Comparison of ENCODE assay signal across 16 mouse cellular contexts in genomic region chr13:115127826-115128225, GRCm38 (mm10). TPM values are rescaled to one million over a fixed set of nuclear protein-coding genes. Genes with fewer than 3 reads are reported as not detected.
DNase-seq lines count a peak whose midpoint lies in the region; ATAC-seq lines count a peak whose summit lies in the region.
"Had no signal": no experiment of that assay in that cellular context is flagged by ENCODE, and none has a peak within 500 bp of the region (broad histone marks: within the 10 kb centered on the region; RNA-seq: fewer than 3 reads in every experiment).

No protein-coding gene starts in this region.

- WGBS in forebrain, embryonic 11.5 days, result 70% methylated on average over 1 of the region's 1 CpGs
- WGBS in forebrain, embryonic 10.5 days, result 98% methylated on average over 1 of the region's 1 CpGs

- DNase-seq in forebrain, embryonic 11.5 days (ENCODE audit: low spot score), result no peak
- no peak for DNase-seq in forebrain, embryonic 10.5 days (ENCODE audit: extremely low spot score, low spot score)
- peak; percentile 44 for DNase-seq in kidney, postnatal 14 days
- DNase-seq in kidney, adult 9 months, result no peak
- DNase-seq in Muller cell, postnatal 12 days (ENCODE audit: inconsistent ontology term), result peak; percentile 84
- no peak for DNase-seq in lung, postnatal 4 days
- DNase-seq: adrenal gland, postnatal 10 days; cerebellum, adult 18-20 months; cerebellum, adult 9-11 months; gastrocnemius, postnatal 36 days; heart, adult 11 months; heart, postnatal 36 days had no signal

- no peaks in the 10 kb centered on the region for H3K36me3 ChIP-seq in forebrain, embryonic 11.5 days (ENCODE audit: control insufficient read depth, insufficient read depth, low read length)
- H3K36me3 ChIP-seq in forebrain, embryonic 10.5 days (replicated peaks), result no peaks in the 10 kb centered on the region
- H3K36me3 ChIP-seq: heart, embryonic 13.5 days; hindbrain, embryonic 15.5 days had no signal

- ATAC-seq in forebrain, embryonic 11.5 days (replicated peaks; ENCODE audit: low FRiP score), result 0 out of 2 replicates have a peak, but pooled peaks have one; percentile 14
- ATAC-seq: forebrain, embryonic 13.5 days had no signal

- H3K9me3 ChIP-seq in forebrain, embryonic 11.5 days (ENCODE audit: control insufficient read depth, low read length), result no peaks in the 10 kb centered on the region
- no peaks in the 10 kb centered on the region for H3K9me3 ChIP-seq in forebrain, embryonic 10.5 days
- H3K9me3 ChIP-seq: forebrain, embryonic 13.5 days; heart, embryonic 13.5 days; hindbrain, embryonic 15.5 days had no signal

- H3K4me2 ChIP-seq in forebrain, embryonic 11.5 days (ENCODE audit: low read depth, low read length, severe bottlenecking), result no peak overlapping the region
- H3K4me2 ChIP-seq: forebrain, embryonic 13.5 days; heart, embryonic 13.5 days; hindbrain, embryonic 15.5 days had no signal

- H3K4me1 ChIP-seq in forebrain, embryonic 11.5 days (replicated peaks; ENCODE audit: control insufficient read depth, insufficient read depth, low read length), result no peaks in the 10 kb centered on the region
- no peaks in the 10 kb centered on the region for H3K4me1 ChIP-seq in forebrain, embryonic 10.5 days
- H3K4me1 ChIP-seq: forebrain, embryonic 13.5 days; hindbrain, embryonic 15.5 days had no signal

- no peaks in the 10 kb centered on the region for H3K27me3 ChIP-seq in forebrain, embryonic 11.5 days (ENCODE audit: control insufficient read depth, insufficient read depth, low read length)
- no peaks in the 10 kb centered on the region for H3K27me3 ChIP-seq in forebrain, embryonic 10.5 days (ENCODE audit: poor library complexity, severe bottlenecking)
- H3K27me3 ChIP-seq: CH12.LX; forebrain, embryonic 13.5 days; heart, embryonic 13.5 days; hindbrain, embryonic 15.5 days had no signal

- H3K9ac ChIP-seq in forebrain, embryonic 11.5 days (ENCODE audit: low read length), result no peak overlapping the region
- H3K9ac ChIP-seq: forebrain, embryonic 13.5 days; heart, embryonic 13.5 days; hindbrain, embryonic 15.5 days had no signal

- H3K27ac ChIP-seq in forebrain, embryonic 11.5 days (ENCODE audit: low read depth, low read length), result no peak overlapping the region
- no peak overlapping the region for H3K27ac ChIP-seq in forebrain, embryonic 10.5 days
- H3K27ac ChIP-seq: forebrain, embryonic 13.5 days; heart, embryonic 13.5 days; hindbrain, embryonic 15.5 days had no signal

- no peak overlapping the region for H3K4me3 ChIP-seq in forebrain, embryonic 11.5 days (ENCODE audit: low read depth, low read length)
- no peak overlapping the region for H3K4me3 ChIP-seq in forebrain, embryonic 10.5 days
- H3K4me3 ChIP-seq: forebrain, embryonic 13.5 days; heart, embryonic 13.5 days; hindbrain, embryonic 15.5 days had no signal

RNA-seq across cellular contexts. Expression of gene Itga1, which starts 26.1 kb away (rescaled TPM):
- 5.3 and 6.2 TPM in 2 replicates for polyA plus RNA-seq in forebrain, embryonic 11.5 days (2014; fragmentation: Nextera tagmentation; extraction: Ambion mirVana)
- polyA plus RNA-seq in forebrain, embryonic 10.5 days (2016; fragmentation: Nextera tagmentation; extraction: Ambion mirVana), result 2.5 and 3.8 TPM in 2 replicates

RNA-seq across cellular contexts. Expression of gene Gm49395, which starts 26.1 kb away (rescaled TPM):
- polyA plus RNA-seq in forebrain, embryonic 11.5 days (2014; fragmentation: Nextera tagmentation; extraction: Ambion mirVana), result 4.3 and 4.4 TPM in 2 replicates
- polyA plus RNA-seq in forebrain, embryonic 10.5 days (2016; fragmentation: Nextera tagmentation; extraction: Ambion mirVana), result 1.7 and 2.0 TPM in 2 replicates

RNA-seq across cellular contexts. Expression of gene Pelo, which starts 37.8 kb away (rescaled TPM):
- polyA plus RNA-seq in forebrain, embryonic 11.5 days (2014; fragmentation: Nextera tagmentation; extraction: Ambion mirVana), result 6.4 and 8.8 TPM in 2 replicates
- polyA plus RNA-seq in forebrain, embryonic 10.5 days (2016; fragmentation: Nextera tagmentation; extraction: Ambion mirVana), result 5.1 and 6.4 TPM in 2 replicates

Comparison
In these comparisons a context has a peak if more than half of its experiments do, and no peak if none do; other contexts are left out.
1. DNase-seq: peak in kidney, postnatal 14 days (single experiment) and Muller cell, postnatal 12 days (single experiment); none in forebrain, embryonic 11.5 days (single experiment), forebrain, embryonic 10.5 days (single experiment), kidney, adult 9 months (single experiment) and lung, postnatal 4 days (0 of 2).